Mouse (Mus musculus) heart, postnatal 4 days (tissue): ENCODE results near the gene Fto. TPM values are rescaled to one million over a fixed set of nuclear protein-coding genes. Genes with fewer than 3 reads are reported as not detected.

ENCODE experiments used
- DNase-seq: peaks from one replicate; pipeline ENCODE4 v3.0.0; 2021
- total RNA-seq, 2 experiments: library from RNA; stranded (reverse); gene quantifications; 2 replicates each; pipeline ENCODE4 v1.2.3; 2021

Gene Fto
- total RNA-seq, 2 experiments from 2014 or later: 81.5 to 87.0 TPM

- DNase-seq: no peak
These were observed 46.2 kb downstream of the Fto start for GRCm38 (mm10) chr8:91359511-91359910.

- no peak for DNase-seq
These were observed 47.5 kb downstream of the Fto start for GRCm38 (mm10) chr8:91360644-91361357.

- DNase-seq: no peak
These were observed 50.0 kb downstream of the Fto start for GRCm38 (mm10) chr8:91363272-91363860.

GRCm38 (mm10) chr8:91364216-91364615 is 50.9 kb downstream of the Fto start:
- no peak for DNase-seq

GRCm38 (mm10) chr8:91365804-91366203 is 52.5 kb downstream of the Fto start:
- no peak for DNase-seq

GRCm38 (mm10) chr8:91370899-91371298 is 57.6 kb downstream of the Fto start:
- DNase-seq: no peak

GRCm38 (mm10) chr8:91371995-91372394 is 58.7 kb downstream of the Fto start:
- peak; percentile 69 for DNase-seq

- DNase-seq: no peak
These were observed 59.7 kb downstream of the Fto start for GRCm38 (mm10) chr8:91372780-91373577.

GRCm38 (mm10) chr8:91375054-91375938 is 62.0 kb downstream of the Fto start:
- DNase-seq: no peak

GRCm38 (mm10) chr8:91376785-91377184 is 63.5 kb downstream of the Fto start:
- peak; percentile 70 for DNase-seq

- no peak for DNase-seq
These were observed 64.0 kb downstream of the Fto start for GRCm38 (mm10) chr8:91377275-91377674.

GRCm38 (mm10) chr8:91378846-91379499 is 65.6 kb downstream of the Fto start:
- peak; percentile 84 for DNase-seq

- no peak for DNase-seq
These were observed 67.6 kb downstream of the Fto start for GRCm38 (mm10) chr8:91380796-91381542.

- peak; percentile 17 for DNase-seq
These were observed 68.3 kb downstream of the Fto start for GRCm38 (mm10) chr8:91381543-91382106.

- DNase-seq: no peak
These were observed 69.9 kb downstream of the Fto start for GRCm38 (mm10) chr8:91383210-91383609.

- no peak for DNase-seq
These were observed 70.5 kb downstream of the Fto start for GRCm38 (mm10) chr8:91383811-91384210.

GRCm38 (mm10) chr8:91384389-91384788 is 71.1 kb downstream of the Fto start:
- DNase-seq: no peak

GRCm38 (mm10) chr8:91385808-91386207 is 72.5 kb downstream of the Fto start:
- DNase-seq: no peak

GRCm38 (mm10) chr8:91390369-91391020 is 77.2 kb downstream of the Fto start:
- no peak for DNase-seq

GRCm38 (mm10) chr8:91392261-91392660 is 78.9 kb downstream of the Fto start:
- no peak for DNase-seq
